Mouse (Mus musculus) forebrain, embryonic 10.5 days (tissue): ENCODE measurements around the gene Galnt2. TPM values are rescaled to one million over a fixed set of nuclear protein-coding genes. Genes with fewer than 3 reads are reported as not detected.

Source experiments
- DNase-seq: peaks from one replicate; pipeline ENCODE4 v3.0.0-alpha.2; 2017; ENCODE audit warnings: low spot score; ENCODE audit errors: extremely low spot score
- H3K27ac ChIP-seq: fragments of 300-500 bp; sonication (generic); 2 replicates; pipeline ENCODE4 v1.5.1; 2016; ENCODE audit warnings: mild to moderate bottlenecking
- H3K27me3 ChIP-seq: fragments of 300-500 bp; sonication (generic); 2 replicates; pipeline ENCODE4 v1.6.1; 2016; ENCODE audit warnings: mild to moderate bottlenecking; ENCODE audit not compliant: poor library complexity, severe bottlenecking
- H3K36me3 ChIP-seq: fragments of 300-500 bp; sonication (generic); replicated peaks from 2 replicates; pipeline ENCODE4 v1.6.1; 2016; ENCODE audit warnings: mild to moderate bottlenecking, moderate library complexity
- H3K4me1 ChIP-seq: fragments of 300-500 bp; sonication (generic); 2 replicates; pipeline ENCODE4 v1.6.1; 2016
- H3K4me3 ChIP-seq: fragments of 300-500 bp; sonication (generic); 2 replicates; pipeline ENCODE4 v1.5.1; 2016; ENCODE audit warnings: mild to moderate bottlenecking, moderate library complexity
- H3K9me3 ChIP-seq: fragments of 300-500 bp; sonication (generic); 2 replicates; pipeline ENCODE4 v1.6.1; 2016; ENCODE audit warnings: mild to moderate bottlenecking, moderate library complexity
- WGBS: fragments of 180-500 bp; shearing (Covaris S2); methylation state at CpG from one replicate; pipeline ENCODE4 v1.1.7; 2016; 5-methylcytosine and 5-hydroxymethylcytosine counted together
- polyA plus RNA-seq: library from polyadenylated mRNA; unstranded; fragments of >200 nt; fragmentation: Nextera tagmentation; extraction: Ambion mirVana; gene quantifications from 2 replicates; pipeline ENCODE4 v1.2.1, GENCODE M21; 2016

Gene Galnt2
- polyA plus RNA-seq, 1 experiment from 2014 or later = 40.7 TPM

DNA sequence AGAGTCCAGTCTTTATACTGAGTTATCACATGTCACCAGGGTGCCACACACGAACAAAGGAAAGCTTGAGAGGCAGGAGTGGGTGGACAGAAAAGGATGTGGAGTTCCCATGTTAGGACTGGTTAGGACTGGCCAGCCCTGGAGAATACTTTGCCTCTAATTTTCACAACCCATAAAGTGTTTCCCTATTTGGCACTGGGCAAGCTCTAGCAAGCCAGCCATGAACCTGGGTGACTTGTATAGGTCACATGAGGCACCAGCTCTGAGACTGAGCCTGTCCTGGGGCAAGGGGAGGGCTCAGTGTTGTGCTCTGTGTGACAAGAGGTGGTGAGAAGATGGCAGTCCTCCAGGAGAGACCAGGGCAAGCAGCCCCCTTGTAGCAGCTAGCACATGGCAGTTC lies 116.9 kb downstream of the Galnt2 start:
- H3K27ac ChIP-seq = peak overlapping the region; percentile 17
- no peak overlapping the region for H3K4me3 ChIP-seq
- no peaks in the 10 kb centered on the region for H3K9me3 ChIP-seq
- peaks cover 15% of the 10 kb centered on the region for H3K4me1 ChIP-seq
- WGBS = 76% methylated on average over 1 of the region's 1 CpGs
- no peaks in the 10 kb centered on the region for H3K27me3 ChIP-seq
- H3K36me3 ChIP-seq = peaks cover 25% of the 10 kb centered on the region
- DNase-seq = no peak

DNA sequence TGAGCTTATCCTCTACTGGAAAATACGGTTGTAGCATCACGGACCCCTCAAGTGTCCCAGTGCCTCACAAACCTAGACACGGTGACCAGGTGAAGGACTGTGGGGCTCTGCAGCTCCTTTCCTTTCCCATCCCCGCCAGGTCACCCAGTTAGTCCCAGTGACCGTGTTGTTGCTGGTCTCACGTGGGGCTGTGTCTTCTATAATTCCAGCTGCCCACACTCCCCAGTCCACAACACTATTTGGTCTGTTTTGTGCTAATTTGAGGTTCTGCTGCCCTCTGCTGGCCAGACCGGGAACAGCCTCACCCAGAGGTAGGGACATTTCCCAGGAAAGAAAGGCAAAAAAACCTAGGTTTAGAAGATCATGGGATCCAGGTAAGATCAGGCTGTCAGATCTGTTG lies 118.5 kb downstream of the Galnt2 start:
- no peaks in the 10 kb centered on the region for H3K9me3 ChIP-seq
- WGBS = 43% methylated on average over 7 of the region's 7 CpGs
- peaks cover 15% of the 10 kb centered on the region for H3K4me1 ChIP-seq
- H3K27me3 ChIP-seq = no peaks in the 10 kb centered on the region
- peak; percentile 81 for DNase-seq
- H3K36me3 ChIP-seq = peaks cover 9% of the 10 kb centered on the region
- no peak overlapping the region for H3K27ac ChIP-seq
- H3K4me3 ChIP-seq = no peak overlapping the region

DNA sequence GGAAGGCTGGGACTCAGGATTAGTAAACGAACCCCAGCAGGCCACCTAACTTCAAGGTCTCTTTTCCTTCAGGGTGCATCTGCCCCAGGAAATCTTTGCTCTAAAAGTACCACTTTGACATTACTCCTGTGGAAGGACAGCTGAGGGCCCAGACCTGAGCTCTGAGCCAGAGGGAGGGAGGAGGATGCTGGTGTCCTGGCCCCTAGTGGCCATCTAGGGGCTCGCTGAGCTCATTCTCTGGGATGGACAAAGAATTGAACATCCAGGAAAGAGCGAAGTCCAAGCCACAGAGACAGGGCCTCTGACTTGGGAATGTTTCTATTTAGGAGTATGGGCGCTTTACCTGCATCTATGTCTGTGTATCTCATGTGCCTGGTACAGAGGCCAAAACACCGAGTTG lies 120.4 kb downstream of the Galnt2 start:
- H3K4me1 ChIP-seq = peaks cover 14% of the 10 kb centered on the region
- WGBS = 62% methylated on average over 5 of the region's 5 CpGs
- no peak overlapping the region for H3K27ac ChIP-seq
- no peaks in the 10 kb centered on the region for H3K36me3 ChIP-seq
- no peaks in the 10 kb centered on the region for H3K27me3 ChIP-seq
- no peak overlapping the region for H3K4me3 ChIP-seq
- no peak for DNase-seq
- no peaks in the 10 kb centered on the region for H3K9me3 ChIP-seq

DNA sequence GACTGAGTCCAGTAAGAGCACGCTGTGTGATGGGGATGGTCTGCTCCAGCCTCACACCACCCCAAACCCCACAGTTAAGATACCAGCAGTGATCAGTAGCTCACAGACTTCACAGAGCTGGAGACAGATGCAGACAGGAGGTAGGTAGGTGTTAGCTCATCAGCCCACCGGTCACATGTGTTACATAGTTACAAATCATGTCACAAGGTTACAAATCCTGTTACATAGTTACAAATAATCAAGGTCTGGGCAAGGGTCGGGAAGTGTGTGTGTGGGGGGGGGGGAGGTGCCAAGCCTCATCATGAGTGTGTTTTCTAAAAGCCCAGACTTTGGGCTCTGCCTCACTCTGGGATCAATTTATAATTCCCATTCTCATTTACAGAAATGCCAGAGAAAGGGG lies 129.7 kb downstream of the Galnt2 start:
- Histone ChIP-seq H3K36me3 (no peaks in the 10 kb centered on the region), H3K4me1 (no peaks in the 10 kb centered on the region), H3K27ac (no peak overlapping the region), H3K27me3 (no peaks in the 10 kb centered on the region), H3K9me3 (peaks cover 5% of the 10 kb centered on the region; the same call in 1 of the 2 replicates), H3K4me3 (no peak overlapping the region)
- DNase-seq = no peak
- WGBS = 83% methylated on average over 3 of the region's 3 CpGs

DNA sequence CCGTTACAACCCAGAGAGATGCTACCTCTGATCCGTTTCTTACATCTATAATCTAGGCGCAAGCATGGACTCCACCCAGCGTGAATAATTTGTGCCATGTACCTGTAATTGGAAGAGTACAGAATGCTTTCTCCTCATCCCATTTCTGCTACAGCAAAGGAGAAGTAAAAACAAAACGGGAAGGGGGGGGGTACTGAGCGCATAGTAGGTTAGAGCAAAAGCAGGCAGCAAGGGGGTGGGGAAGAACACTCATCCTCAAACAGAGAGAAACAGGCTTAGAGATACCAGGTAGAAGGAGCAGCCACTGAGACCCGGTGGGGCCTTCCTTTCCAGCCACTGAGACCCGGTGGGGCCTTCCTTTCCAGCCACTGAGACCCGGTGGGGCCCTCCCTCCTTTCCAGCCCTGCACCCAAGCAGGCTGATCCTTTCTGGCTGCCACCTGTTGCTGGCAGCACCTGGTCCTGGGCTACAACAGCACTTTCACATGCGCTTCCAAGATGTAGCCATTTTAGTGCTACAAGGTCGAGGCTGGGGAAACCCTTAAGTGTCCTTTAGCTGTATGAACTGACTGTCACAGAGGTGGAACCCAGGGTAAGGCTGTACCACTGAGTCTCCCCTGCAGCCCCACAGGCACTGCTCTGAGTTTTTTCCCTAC lies 130.7 kb downstream of the Galnt2 start:
- 80% methylated on average over 11 of the region's 11 CpGs for WGBS
- Histone ChIP-seq H3K27ac (no peak overlapping the region), H3K27me3 (no peaks in the 10 kb centered on the region), H3K4me3 (no peak overlapping the region), H3K4me1 (no peaks in the 10 kb centered on the region), H3K9me3 (peaks cover 5% of the 10 kb centered on the region; the same call in 1 of the 2 replicates), H3K36me3 (no peaks in the 10 kb centered on the region)
- no peak for DNase-seq

DNA sequence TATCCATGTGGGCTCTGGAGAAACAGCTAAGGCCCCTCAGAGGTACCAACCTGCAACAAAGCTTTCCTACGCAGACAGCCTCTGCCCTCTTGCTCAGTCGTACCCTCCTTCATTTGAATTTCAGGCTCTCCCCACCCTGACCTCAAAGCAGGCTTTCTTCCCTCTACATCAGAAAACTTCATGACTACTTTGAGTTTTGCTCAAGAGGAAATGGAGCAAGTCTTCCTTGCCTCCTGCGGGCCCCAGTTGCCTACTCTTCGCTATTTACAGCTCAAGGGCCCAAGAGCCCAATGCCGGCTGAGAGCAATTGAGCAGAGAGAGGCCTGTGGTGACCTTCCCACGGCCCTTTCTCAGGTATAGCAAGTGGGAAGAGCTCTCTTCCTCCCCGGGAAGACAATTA lies 131.4 kb downstream of the Galnt2 start:
- H3K27ac ChIP-seq = no peak overlapping the region
- no peaks in the 10 kb centered on the region for H3K4me1 ChIP-seq
- H3K27me3 ChIP-seq = no peaks in the 10 kb centered on the region
- H3K36me3 ChIP-seq = no peaks in the 10 kb centered on the region
- H3K4me3 ChIP-seq = no peak overlapping the region
- 80% methylated on average over 7 of the region's 7 CpGs for WGBS
- DNase-seq = no peak
- H3K9me3 ChIP-seq = peaks cover 5% of the 10 kb centered on the region; the same call in 1 of the 2 replicates

DNA sequence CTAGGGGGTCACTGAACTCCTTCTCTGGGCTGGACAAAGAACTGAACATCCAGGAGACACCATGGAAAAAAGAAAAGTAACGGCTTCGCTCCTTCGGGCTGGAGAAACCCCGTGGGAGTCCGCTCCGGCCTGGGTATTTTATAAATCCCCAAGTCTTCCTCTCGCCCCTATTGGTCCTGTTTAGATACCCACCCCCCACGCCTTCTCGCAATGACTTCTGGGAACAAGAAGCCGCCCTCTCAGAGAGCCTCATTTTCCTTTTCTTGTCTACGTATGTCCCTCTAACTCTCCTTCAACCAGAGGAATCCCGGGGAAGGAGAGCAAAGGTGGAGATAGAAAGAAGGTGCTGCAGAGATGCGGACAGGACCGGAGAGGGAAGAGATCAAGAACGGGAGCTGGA lies 132.1 kb downstream of the Galnt2 start:
- no peak for DNase-seq
- WGBS = 94% methylated on average over 15 of the region's 15 CpGs
- Histone ChIP-seq H3K4me3 (no peak overlapping the region), H3K27me3 (no peaks in the 10 kb centered on the region), H3K9me3 (peaks cover 5% of the 10 kb centered on the region; the same call in 1 of the 2 replicates), H3K36me3 (no peaks in the 10 kb centered on the region), H3K27ac (no peak overlapping the region), H3K4me1 (no peaks in the 10 kb centered on the region)

DNA sequence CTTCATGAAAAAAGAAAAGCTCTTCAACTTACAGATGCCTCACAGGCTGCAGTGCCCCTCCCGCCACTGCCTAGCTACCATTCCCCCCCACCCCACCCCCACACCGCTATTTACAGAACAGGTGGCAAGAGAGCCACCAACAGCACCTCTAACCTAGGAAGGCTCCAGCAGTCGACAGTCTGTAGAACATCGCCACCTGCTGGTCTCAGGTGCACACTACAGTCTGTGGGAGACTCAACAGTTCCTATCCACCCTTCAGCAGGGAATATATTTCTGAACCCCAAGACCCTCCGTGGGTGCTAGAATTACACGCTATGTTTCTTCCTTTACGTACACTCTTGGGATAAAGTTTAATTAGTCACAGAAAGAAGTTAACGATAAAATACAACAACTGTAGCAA lies 137.0 kb downstream of the Galnt2 start:
- Histone ChIP-seq H3K4me1 (no peaks in the 10 kb centered on the region), H3K9me3 (no peaks in the 10 kb centered on the region), H3K27ac (no peak overlapping the region), H3K36me3 (no peaks in the 10 kb centered on the region), H3K4me3 (no peak overlapping the region), H3K27me3 (no peaks in the 10 kb centered on the region)
- 19% methylated on average over 8 of the region's 8 CpGs for WGBS
- DNase-seq = peak; percentile 72

DNA sequence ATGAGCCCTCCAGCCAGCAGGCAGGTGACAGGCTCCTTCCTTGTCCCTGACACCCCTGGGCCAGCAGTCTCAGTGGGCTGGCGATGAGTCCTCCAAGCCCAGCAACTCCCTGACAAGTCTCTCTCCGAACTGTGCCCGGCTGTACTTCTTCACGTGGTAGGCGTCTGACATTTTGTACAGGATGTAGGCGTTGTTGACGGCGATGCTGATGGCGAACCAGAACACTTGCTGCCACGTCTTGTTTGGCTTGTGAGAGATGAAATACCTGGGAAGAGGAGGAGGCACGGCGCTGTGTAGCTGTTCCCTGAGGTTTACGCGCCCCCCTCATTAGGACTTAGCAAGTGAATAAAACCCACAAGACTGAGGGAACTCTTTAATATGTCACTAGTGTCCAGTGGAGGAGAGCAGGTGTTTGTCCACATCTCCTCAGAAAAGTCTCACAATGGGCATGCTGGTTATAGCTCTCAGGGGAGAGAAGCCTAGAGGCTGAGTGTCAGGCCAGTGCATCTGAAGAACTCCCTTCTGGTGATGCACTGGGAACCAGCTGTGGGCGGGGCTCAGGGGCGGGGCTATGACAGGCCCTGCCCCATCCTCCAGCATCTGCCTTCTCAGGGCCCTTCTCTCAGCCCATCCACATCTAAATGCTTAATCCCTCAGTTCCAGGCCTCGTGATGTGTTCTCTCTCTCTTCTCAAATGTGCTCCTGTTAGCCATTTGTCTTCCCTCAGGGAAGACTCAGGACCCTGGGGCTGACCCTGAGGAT lies 139.4 kb downstream of the Galnt2 start:
- Histone ChIP-seq H3K9me3 (no peaks in the 10 kb centered on the region), H3K4me1 (no peaks in the 10 kb centered on the region), H3K27me3 (no peaks in the 10 kb centered on the region), H3K27ac (no peak overlapping the region), H3K4me3 (no peak overlapping the region), H3K36me3 (no peaks in the 10 kb centered on the region)
- no peak for DNase-seq
- WGBS = 81% methylated on average over 17 of the region's 17 CpGs

DNA sequence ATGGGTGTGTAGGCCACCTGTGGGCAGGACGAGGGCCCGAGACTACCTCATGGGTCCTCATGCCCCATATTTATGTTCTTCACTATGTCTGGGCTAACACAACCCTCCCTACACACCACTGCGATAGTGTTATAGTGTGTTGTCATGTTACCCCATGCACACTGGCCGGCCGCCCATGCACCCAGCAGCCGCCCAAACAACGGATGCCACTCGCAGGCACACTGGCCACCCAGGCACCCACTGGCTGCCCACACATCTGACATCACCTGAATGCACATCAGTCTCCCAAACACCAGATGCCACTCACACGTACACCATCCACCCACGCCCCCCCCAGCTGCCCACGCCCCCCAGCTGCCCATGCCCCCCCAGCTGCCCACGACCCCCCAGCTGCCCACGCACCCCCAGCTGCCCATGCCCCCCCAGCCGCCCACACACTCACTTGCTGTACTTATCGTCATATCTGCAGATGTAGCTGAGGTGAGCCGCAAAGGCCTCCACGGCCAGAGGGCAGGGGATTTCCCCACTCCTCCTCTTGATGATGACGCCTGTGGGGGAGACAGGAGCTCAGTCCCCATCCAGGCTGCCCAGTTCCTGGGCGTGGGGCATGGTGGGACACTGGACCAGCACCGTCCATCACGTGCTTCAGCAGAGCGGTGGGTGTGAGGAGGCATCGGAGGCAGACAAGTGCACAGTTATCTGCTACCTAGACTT lies 140.4 kb downstream of the Galnt2 start:
- no peak for DNase-seq
- H3K4me1 ChIP-seq = no peaks in the 10 kb centered on the region
- no peak overlapping the region for H3K4me3 ChIP-seq
- H3K36me3 ChIP-seq = no peaks in the 10 kb centered on the region
- H3K9me3 ChIP-seq = no peaks in the 10 kb centered on the region
- no peaks in the 10 kb centered on the region for H3K27me3 ChIP-seq
- no peak overlapping the region for H3K27ac ChIP-seq
- 90% methylated on average over 23 of the region's 23 CpGs for WGBS

DNA sequence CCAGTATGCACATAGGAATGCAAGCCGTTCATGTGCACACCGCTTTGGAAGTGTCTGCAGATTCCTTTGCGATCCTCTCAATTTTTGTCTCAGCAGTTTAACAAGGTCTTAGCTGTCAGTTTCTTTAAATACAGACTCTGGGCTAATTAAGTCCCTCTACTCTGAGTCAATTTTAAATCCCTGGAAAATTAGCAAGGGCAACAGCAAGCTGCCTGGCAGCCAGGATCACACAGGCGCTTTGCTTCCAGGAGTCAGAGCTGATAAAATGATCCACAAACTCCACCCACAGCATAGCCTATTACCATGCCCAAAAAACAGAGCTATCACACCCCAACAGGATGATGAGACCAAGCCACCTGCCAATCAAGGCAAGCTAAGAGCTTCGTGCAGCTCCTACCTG lies 142.6 kb downstream of the Galnt2 start:
- Histone ChIP-seq H3K4me3 (no peak overlapping the region), H3K36me3 (no peaks in the 10 kb centered on the region), H3K27me3 (no peaks in the 10 kb centered on the region), H3K27ac (no peak overlapping the region), H3K9me3 (no peaks in the 10 kb centered on the region), H3K4me1 (no peaks in the 10 kb centered on the region)
- WGBS = 92% methylated on average over 5 of the region's 5 CpGs
- no peak for DNase-seq

DNA sequence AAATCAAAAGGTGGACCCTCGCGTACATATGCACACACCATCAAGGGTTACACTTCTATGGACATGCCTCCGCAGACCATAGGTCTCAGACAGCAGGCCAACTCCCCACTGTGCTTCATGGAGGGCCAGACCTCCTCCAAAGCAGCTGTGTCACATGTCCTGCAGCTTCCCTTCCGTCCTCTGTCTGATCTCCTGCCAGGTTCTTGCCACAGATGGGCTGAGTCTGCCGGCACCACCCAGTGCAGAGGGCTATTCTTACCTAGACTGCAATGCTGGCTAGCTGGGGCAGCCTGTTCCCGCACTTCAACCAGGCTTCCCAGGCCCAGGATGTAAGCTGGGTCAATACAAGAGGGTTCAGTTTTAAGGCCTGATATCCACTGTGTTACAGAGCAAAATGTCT lies 144.0 kb downstream of the Galnt2 start:
- 84% methylated on average over 6 of the region's 6 CpGs for WGBS
- H3K27ac ChIP-seq = no peak overlapping the region
- H3K36me3 ChIP-seq = no peaks in the 10 kb centered on the region
- no peaks in the 10 kb centered on the region for H3K27me3 ChIP-seq
- no peak for DNase-seq
- H3K4me1 ChIP-seq = no peaks in the 10 kb centered on the region
- H3K4me3 ChIP-seq = no peak overlapping the region
- no peaks in the 10 kb centered on the region for H3K9me3 ChIP-seq

DNA sequence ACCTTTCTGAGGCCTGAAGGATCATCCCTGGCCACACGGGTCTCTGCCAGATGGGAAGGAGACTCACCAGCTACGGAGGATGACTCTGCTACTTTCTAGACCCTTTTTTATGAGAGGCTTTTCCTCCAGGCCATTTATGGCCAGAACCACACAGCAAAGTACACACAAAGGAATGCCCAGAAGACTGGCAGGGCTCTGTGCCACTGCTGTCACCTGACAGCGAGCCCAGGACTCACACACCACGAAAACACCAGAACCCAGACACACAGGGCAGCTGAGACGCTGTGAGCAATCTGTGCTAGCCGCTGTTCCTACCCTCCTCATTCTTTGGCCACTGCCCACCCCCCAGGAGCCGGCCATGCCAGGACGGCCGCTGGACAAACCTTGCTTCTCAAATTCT lies 144.5 kb downstream of the Galnt2 start:
- WGBS = 90% methylated on average over 9 of the region's 9 CpGs

More for the DNA sequence above, 144.5 kb downstream of the Galnt2 start:
- Histone ChIP-seq H3K4me1 (no peaks in the 10 kb centered on the region), H3K4me3 (no peak overlapping the region), H3K9me3 (no peaks in the 10 kb centered on the region), H3K27ac (no peak overlapping the region), H3K36me3 (no peaks in the 10 kb centered on the region), H3K27me3 (no peaks in the 10 kb centered on the region)
- no peak for DNase-seq
